Mouse (Mus musculus) C2C12 (cell line): ENCODE measurements around the gene Ccdc12. TPM values are rescaled to one million over a fixed set of nuclear protein-coding genes. Genes with fewer than 3 reads are reported as not detected.
A peak's percentile ranks its signal among the peaks of the same experiment; 100 is the strongest.

ENCODE experiments used
- H3K27me3 ChIP-seq: one replicate; pipeline ENCODE4 v1.6.1; 2011; ENCODE audit not compliant: control insufficient read depth, insufficient read depth, insufficient read length
- H3K36me3 ChIP-seq: one replicate; pipeline ENCODE4 v1.6.1; 2011; ENCODE audit not compliant: control insufficient read depth, insufficient read depth
- H3K4me3 ChIP-seq: one replicate; pipeline ENCODE4 v1.5.1; 2011; ENCODE audit warnings: mild to moderate bottlenecking, control low read depth; ENCODE audit not compliant: poor library complexity, insufficient read depth, severe bottlenecking
- H3K79me2 ChIP-seq: one replicate; pipeline ENCODE4 v1.6.1; 2011; ENCODE audit not compliant: control insufficient read depth, insufficient read depth
- H3K79me3 ChIP-seq: one replicate; pipeline ENCODE4 v1.6.1; 2011; ENCODE audit warnings: low read depth, control low read depth
- H3ac ChIP-seq: one replicate; pipeline ENCODE3; 2011; ENCODE audit warnings: low read depth; ENCODE audit not compliant: control insufficient read depth, insufficient read length
- CEBPB ChIP-seq: IDR thresholded peaks from one replicate; pipeline ENCODE4 v1.6.1; 2011; ENCODE audit warnings: low read depth, mild to moderate bottlenecking, control low read depth, moderate library complexity
- CTCF ChIP-seq: IDR thresholded peaks from one replicate; pipeline ENCODE4 v1.5.1; 2011; ENCODE audit not compliant: control insufficient read depth, insufficient read depth, insufficient read length
- FOSL1 ChIP-seq: IDR thresholded peaks from one replicate; pipeline ENCODE4 v1.8.0; 2011; ENCODE audit warnings: mild to moderate bottlenecking, low read length; ENCODE audit not compliant: poor library complexity, insufficient read depth, severe bottlenecking
- MAX ChIP-seq: IDR thresholded peaks from one replicate; pipeline ENCODE4 v1.6.1; 2011; ENCODE audit warnings: mild to moderate bottlenecking, control low read depth
- MYOD1 ChIP-seq: IDR thresholded peaks from one replicate; pipeline ENCODE4 v1.6.1; 2011; ENCODE audit warnings: low read depth; ENCODE audit not compliant: control insufficient read depth, insufficient read length
- MYOG ChIP-seq: IDR thresholded peaks from one replicate; pipeline ENCODE4 v1.6.1; 2011; ENCODE audit not compliant: control insufficient read depth, insufficient read length; ENCODE audit errors: extremely low read depth
- USF1 ChIP-seq: IDR thresholded peaks from one replicate; pipeline ENCODE4 v1.6.1; 2011; ENCODE audit warnings: low read depth, mild to moderate bottlenecking, control low read depth, moderate library complexity
- polyA plus RNA-seq: library from polyadenylated mRNA; unstranded; fragments of >200 nt; fragmentation: generic; extraction: Trizol; gene quantifications from one replicate; pipeline ENCODE4 v1.2.1, GENCODE M21; 2012; ENCODE audit warnings: missing spikeins

The Ccdc12 gene
- polyA plus RNA-seq, 1 experiment, result 86.7 TPM

- Histone ChIP-seq H3K4me3 (no peak overlapping the region), H3K36me3 (no peaks in the 10 kb centered on the region), H3K79me2 (peaks cover 98% of the 10 kb centered on the region), H3ac (no peak overlapping the region), H3K79me3 (peaks cover 37% of the 10 kb centered on the region), H3K27me3 (no peaks in the 10 kb centered on the region)
- TF ChIP-seq MYOG, result no peak
Measured at GRCm38 (mm10) chr9:110668601-110669293, 12.4 kb downstream of the Ccdc12 start.

- Histone ChIP-seq H3ac (no peak overlapping the region), H3K79me3 (peaks cover 38% of the 10 kb centered on the region), H3K79me2 (peaks cover 98% of the 10 kb centered on the region), H3K36me3 (no peaks in the 10 kb centered on the region), H3K27me3 (no peaks in the 10 kb centered on the region), H3K4me3 (no peak overlapping the region)
- TF ChIP-seq CEBPB, result no peak
- no peak for TF ChIP-seq MAX
- TF ChIP-seq MYOD1, result no peak
- TF ChIP-seq MYOG, result no peak
- TF ChIP-seq USF1, result no peak
- no peak for TF ChIP-seq CTCF
- no peak for TF ChIP-seq FOSL1
Measured at GRCm38 (mm10) chr9:110669785-110670184, 13.5 kb downstream of the Ccdc12 start.

GRCm38 (mm10) chr9:110672462-110673106 is 16.3 kb downstream of the Ccdc12 start:
- no peaks in the 10 kb centered on the region for H3K27me3 ChIP-seq
- no peaks in the 10 kb centered on the region for H3K36me3 ChIP-seq

GRCm38 (mm10) chr9:110673107-110673752 is 16.9 kb downstream of the Ccdc12 start:
- H3K4me3 ChIP-seq, result no peak overlapping the region
- no peaks in the 10 kb centered on the region for H3K27me3 ChIP-seq

More at GRCm38 (mm10) chr9:110672462-110673106, 16.3 kb downstream of the Ccdc12 start:
- TF ChIP-seq MAX, result no peak
- TF ChIP-seq CTCF, result peak; percentile 66
- peaks cover 98% of the 10 kb centered on the region for H3K79me2 ChIP-seq
- H3ac ChIP-seq, result no peak overlapping the region
- H3K4me3 ChIP-seq, result no peak overlapping the region
- peaks cover 38% of the 10 kb centered on the region for H3K79me3 ChIP-seq

GRCm38 (mm10) chr9:110676492-110676911 is 20.2 kb downstream of the Ccdc12 start:
- no peak overlapping the region for H3ac ChIP-seq
- no peak for TF ChIP-seq MAX
- no peak for TF ChIP-seq CTCF
- H3K27me3 ChIP-seq, result no peaks in the 10 kb centered on the region
- H3K79me3 ChIP-seq, result peaks cover 53% of the 10 kb centered on the region
- H3K79me2 ChIP-seq, result peaks cover 92% of the 10 kb centered on the region
- no peak overlapping the region for H3K4me3 ChIP-seq
- no peaks in the 10 kb centered on the region for H3K36me3 ChIP-seq

More at GRCm38 (mm10) chr9:110673107-110673752, 16.9 kb downstream of the Ccdc12 start:
- Histone ChIP-seq H3K36me3 (no peaks in the 10 kb centered on the region), H3K79me3 (peaks cover 43% of the 10 kb centered on the region), H3K79me2 (peaks cover 98% of the 10 kb centered on the region), H3ac (no peak overlapping the region)
- TF ChIP-seq MYOD1, result no peak
- TF ChIP-seq MAX, result no peak
- TF ChIP-seq MYOG, result no peak
- no peak for TF ChIP-seq CEBPB
- no peak for TF ChIP-seq USF1
- TF ChIP-seq FOSL1, result no peak
- no peak for TF ChIP-seq CTCF

- peaks cover 54% of the 10 kb centered on the region for H3K79me3 ChIP-seq
- H3K4me3 ChIP-seq, result no peak overlapping the region
- peaks cover 92% of the 10 kb centered on the region for H3K79me2 ChIP-seq
- no peaks in the 10 kb centered on the region for H3K27me3 ChIP-seq
- no peak overlapping the region for H3ac ChIP-seq
- TF ChIP-seq CEBPB, result no peak
- TF ChIP-seq FOSL1, result no peak
- no peak for TF ChIP-seq MYOG
- no peak for TF ChIP-seq MYOD1
- no peak for TF ChIP-seq CTCF
- no peak for TF ChIP-seq USF1
- no peaks in the 10 kb centered on the region for H3K36me3 ChIP-seq
Measured at GRCm38 (mm10) chr9:110678886-110679285, 22.6 kb downstream of the Ccdc12 start.
